Mouse (Mus musculus) adrenal gland, postnatal 25 days (tissue): ENCODE results near the gene Papss2. TPM values are rescaled to one million over a fixed set of nuclear protein-coding genes. Genes with fewer than 3 reads are reported as not detected.
"Not testable (repeated sequence)": the region's sequence is repeated elsewhere in the genome, so short reads cannot be mapped to it uniquely, and the experiment has no call there.

ENCODE experiments used
- DNase-seq: peaks from one replicate; pipeline ENCODE4 v3.0.0; 2021; ENCODE audit warnings: mixed read lengths
- total RNA-seq: library from RNA; stranded (reverse); gene quantifications from 2 replicates; pipeline ENCODE4 v1.2.3, GENCODE M21; 2021

Papss2 gene
- total RNA-seq, 1 experiment from 2014 or later = 13.4 TPM

- no peak for DNase-seq
These were observed 45.9 kb downstream of the Papss2 start for GRCm38 (mm10) chr19:32641535-32641934.

- no peak for DNase-seq
These were observed 46.4 kb downstream of the Papss2 start for GRCm38 (mm10) chr19:32641995-32642394.

- no peak for DNase-seq
These were observed 48.1 kb downstream of the Papss2 start for GRCm38 (mm10) chr19:32643642-32644041.

- DNase-seq = no peak
These were observed 50.3 kb downstream of the Papss2 start for GRCm38 (mm10) chr19:32645939-32646338.

GRCm38 (mm10) chr19:32646382-32646781, 50.8 kb downstream of the Papss2 start:
- no peak for DNase-seq

- DNase-seq = no peak
These were observed 52.5 kb downstream of the Papss2 start for GRCm38 (mm10) chr19:32648019-32648571.

- DNase-seq = no peak
These were observed 55.5 kb downstream of the Papss2 start for GRCm38 (mm10) chr19:32651046-32651445.

GRCm38 (mm10) chr19:32653122-32653521, 57.5 kb downstream of the Papss2 start:
- DNase-seq = no peak

GRCm38 (mm10) chr19:32653630-32654362, 58.2 kb downstream of the Papss2 start:
- DNase-seq = no peak

- DNase-seq = no peak
These were observed 63.8 kb downstream of the Papss2 start for GRCm38 (mm10) chr19:32659346-32659745.

GRCm38 (mm10) chr19:32662936-32663335, 67.3 kb downstream of the Papss2 start:
- no peak for DNase-seq

GRCm38 (mm10) chr19:32665243-32665642, 69.7 kb downstream of the Papss2 start:
- DNase-seq = no peak

GRCm38 (mm10) chr19:32667830-32668229, 72.2 kb downstream of the Papss2 start:
- DNase-seq = not testable (repeated sequence)

GRCm38 (mm10) chr19:32675766-32676165, 80.2 kb downstream of the Papss2 start:
- no peak for DNase-seq

GRCm38 (mm10) chr19:32680894-32681293, 85.3 kb downstream of the Papss2 start:
- DNase-seq = no peak

GRCm38 (mm10) chr19:32683081-32683480, 87.5 kb downstream of the Papss2 start:
- DNase-seq = no peak

- no peak for DNase-seq
These were observed 92.1 kb downstream of the Papss2 start for GRCm38 (mm10) chr19:32687721-32688120.

GRCm38 (mm10) chr19:32688227-32688626, 92.6 kb downstream of the Papss2 start:
- not testable (repeated sequence) for DNase-seq

- no peak for DNase-seq
These were observed 94.1 kb downstream of the Papss2 start for GRCm38 (mm10) chr19:32689724-32690123.

- no peak for DNase-seq
These were observed 101.1 kb downstream of the Papss2 start for GRCm38 (mm10) chr19:32696674-32697073.

GRCm38 (mm10) chr19:32702191-32702590, 106.6 kb downstream of the Papss2 start:
- no peak for DNase-seq

GRCm38 (mm10) chr19:32708996-32709395, 113.4 kb downstream of the Papss2 start:
- no peak for DNase-seq

- DNase-seq = no peak
These were observed 114.7 kb downstream of the Papss2 start for GRCm38 (mm10) chr19:32710288-32710687.
